Mouse (Mus musculus): ENCODE measurements around the gene Erc2.

GRCm38 (mm10) chr14:28301251-28301650, 679.0 kb downstream of the Erc2 start:
- TF ChIP-seq CTCF (conservative IDR thresholded peaks at IDR 0.05; ENCODE audit: low read length) (peak; percentile 20), NANOG (IDR thresholded peaks at IDR 0.05; ENCODE audit: borderline replicate concordance, low read length) (no peak)

Data from E14TG2a.4 (cell line).